Mouse (Mus musculus) olfactory bulb, adult 2 months (tissue): ENCODE data around the gene Pax7. TPM values are rescaled to one million over a fixed set of nuclear protein-coding genes. Genes with fewer than 3 reads are reported as not detected.
A peak's percentile ranks its signal among the peaks of the same experiment; 100 is the strongest.

Source experiments
- H3K27ac ChIP-seq: fragments of 200-500 bp; 2 replicates; pipeline ENCODE4 v1.5.1; 2012; ENCODE audit warnings: low read depth, low read length; ENCODE audit not compliant: insufficient read depth
- H3K4me1 ChIP-seq: fragments of 200-500 bp; 2 replicates; pipeline ENCODE4 v1.6.1; 2012; ENCODE audit warnings: low read length; ENCODE audit not compliant: control insufficient read depth, insufficient read depth
- H3K4me3 ChIP-seq: fragments of 200-500 bp; 2 replicates; pipeline ENCODE4 v1.5.1; 2012; ENCODE audit warnings: mild to moderate bottlenecking, low read depth, low read length, moderate library complexity; ENCODE audit not compliant: insufficient read depth
- CTCF ChIP-seq: fragments of 200-500 bp; IDR thresholded peaks from 2 replicates; pipeline ENCODE4 v1.5.1; 2012; ENCODE audit warnings: low read depth, mild to moderate bottlenecking, low read length, moderate library complexity; ENCODE audit not compliant: insufficient read depth
- POLR2A ChIP-seq: fragments of 200-500 bp; IDR thresholded peaks from 2 replicates; pipeline ENCODE4 v1.6.1; 2012; ENCODE audit warnings: mild to moderate bottlenecking, low read depth, low read length, moderate library complexity; ENCODE audit not compliant: insufficient read depth
- WGBS: fragments of 180-500 bp; shearing (Covaris S2); methylation state at CpG from one replicate; pipeline ENCODE4 v1.1.7; 2018; 5-methylcytosine and 5-hydroxymethylcytosine counted together
- polyA plus RNA-seq: library from polyadenylated mRNA; stranded (reverse); fragments of >200 nt; gene quantifications from 2 replicates; pipeline ENCODE4 v1.2.4, GENCODE M21; 2012; ENCODE audit warnings: low replicate concordance; ENCODE audit not compliant: missing spikeins, insufficient read depth, insufficient read length

The Pax7 gene
- polyA plus RNA-seq: not detected in 2 replicates

GRCm38 (mm10) chr4:139833036-139833634, at the start of gene Pax7:
Gene Pax7, minus strand, starts transcription at chr4:139833528.
- WGBS: 2% methylated on average over 39 of the region's 41 CpGs
- H3K27ac ChIP-seq: no peak within 1 kb of the TSS

DNA sequence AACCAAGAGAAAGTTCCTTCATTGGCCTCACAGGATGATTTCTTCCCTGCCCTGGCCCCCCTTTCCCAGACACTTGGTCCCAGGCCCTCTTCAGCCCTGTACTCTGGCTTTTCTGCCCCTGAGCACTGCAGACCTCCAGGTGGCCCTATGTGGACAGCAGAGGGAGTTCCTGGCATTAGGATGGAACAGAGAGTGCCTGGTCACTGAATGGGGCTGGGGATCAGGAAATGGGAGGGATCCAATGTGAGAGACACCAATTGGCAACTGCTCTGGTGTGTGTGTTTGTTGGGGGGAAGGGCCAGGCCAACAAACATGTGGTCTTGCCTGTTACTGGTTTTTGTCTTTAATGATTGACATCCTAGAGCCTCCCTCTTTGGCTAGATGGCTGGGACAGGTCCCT, 48.5 kb upstream of the Pax7 start:
- H3K4me1 ChIP-seq: no peaks in the 10 kb centered on the region
- TF ChIP-seq CTCF (no peak), POLR2A (no peak)
- H3K27ac ChIP-seq: no peak overlapping the region
- no peak overlapping the region for H3K4me3 ChIP-seq

More at GRCm38 (mm10) chr4:139833036-139833634, at the start of gene Pax7:
- Histone ChIP-seq H3K4me3 (no peak within 1 kb of the TSS), H3K4me1 (0 out of 2 replicates have a peak, but pooled peaks cover 3% of the 10 kb centered on the region)
- TF ChIP-seq CTCF (no peak), POLR2A (no peak)

DNA sequence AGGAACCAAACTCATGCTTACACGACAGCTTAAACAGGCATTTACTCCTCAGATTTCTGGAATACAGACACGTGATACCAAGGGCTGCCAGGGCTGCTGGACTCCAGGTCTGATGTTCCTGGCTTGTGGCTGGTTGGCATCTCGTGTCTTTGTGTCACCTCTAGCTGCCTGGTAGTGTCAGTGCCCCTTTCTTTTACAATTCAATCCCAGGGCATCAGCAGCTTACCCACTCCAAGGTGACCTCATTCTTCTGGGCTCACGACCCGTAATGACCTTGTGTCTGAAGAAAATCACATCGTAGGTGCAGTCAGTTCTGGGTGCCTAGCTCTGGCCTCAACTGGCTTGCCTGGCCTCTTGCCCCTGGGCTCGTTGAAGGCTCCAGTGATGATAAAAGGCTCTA, 46.0 kb upstream of the Pax7 start:
- Histone ChIP-seq H3K4me3 (no peak overlapping the region), H3K27ac (no peak overlapping the region), H3K4me1 (no peaks in the 10 kb centered on the region)
- TF ChIP-seq CTCF (no peak), POLR2A (no peak)
- WGBS: 82% methylated on average over 7 of the region's 7 CpGs

GRCm38 (mm10) chr4:139878443-139878842, 45.1 kb upstream of the Pax7 start:
- Histone ChIP-seq H3K4me1 (no peaks in the 10 kb centered on the region), H3K4me3 (no peak overlapping the region)
- WGBS: 67% methylated on average over 4 of the region's 4 CpGs

DNA sequence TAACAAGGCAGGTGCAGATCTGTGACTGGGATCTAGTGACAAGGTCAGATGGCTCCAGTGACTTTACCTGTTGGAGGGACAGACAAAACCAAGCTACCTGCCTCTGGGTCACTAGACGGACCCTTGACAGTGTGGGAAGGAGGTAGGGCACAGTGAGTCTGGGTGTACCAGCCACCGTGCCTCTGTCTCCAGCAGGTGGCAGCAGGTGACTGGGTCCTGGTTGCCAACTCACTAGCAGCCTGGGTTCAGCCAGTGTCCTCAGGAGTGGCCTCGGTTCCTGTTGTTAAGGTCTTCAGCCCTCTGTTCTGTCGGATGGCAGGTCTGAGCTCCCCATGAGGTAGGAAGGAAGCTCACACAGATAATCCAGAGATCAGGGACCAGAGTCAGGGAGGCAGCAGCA, 43.9 kb upstream of the Pax7 start:
- Histone ChIP-seq H3K4me1 (0 out of 2 replicates have a peak, but pooled peaks cover 2% of the 10 kb centered on the region), H3K4me3 (no peak overlapping the region), H3K27ac (no peak overlapping the region)
- 6% methylated on average over 4 of the region's 4 CpGs for WGBS
- TF ChIP-seq POLR2A (no peak), CTCF (peak; percentile 77)

More at GRCm38 (mm10) chr4:139878443-139878842, 45.1 kb upstream of the Pax7 start:
- no peak overlapping the region for H3K27ac ChIP-seq
- TF ChIP-seq POLR2A (no peak), CTCF (no peak)

- 5% methylated on average over 3 of the region's 3 CpGs for WGBS
- no peak overlapping the region for H3K27ac ChIP-seq
- H3K4me1 ChIP-seq: 0 out of 2 replicates have a peak, but pooled peaks cover 2% of the 10 kb centered on the region
- no peak for TF ChIP-seq POLR2A
- peak; percentile 91 for TF ChIP-seq CTCF
- H3K4me3 ChIP-seq: no peak overlapping the region
Measured at GRCm38 (mm10) chr4:139872595-139872994, 39.3 kb upstream of the Pax7 start.

- Histone ChIP-seq H3K4me3 (no peak overlapping the region), H3K4me1 (0 out of 2 replicates have a peak, but pooled peaks cover 2% of the 10 kb centered on the region), H3K27ac (no peak overlapping the region)
- WGBS: 41% methylated on average over 12 of the region's 12 CpGs
- TF ChIP-seq POLR2A (no peak), CTCF (no peak)
Measured at GRCm38 (mm10) chr4:139871699-139872098, 38.4 kb upstream of the Pax7 start.

DNA sequence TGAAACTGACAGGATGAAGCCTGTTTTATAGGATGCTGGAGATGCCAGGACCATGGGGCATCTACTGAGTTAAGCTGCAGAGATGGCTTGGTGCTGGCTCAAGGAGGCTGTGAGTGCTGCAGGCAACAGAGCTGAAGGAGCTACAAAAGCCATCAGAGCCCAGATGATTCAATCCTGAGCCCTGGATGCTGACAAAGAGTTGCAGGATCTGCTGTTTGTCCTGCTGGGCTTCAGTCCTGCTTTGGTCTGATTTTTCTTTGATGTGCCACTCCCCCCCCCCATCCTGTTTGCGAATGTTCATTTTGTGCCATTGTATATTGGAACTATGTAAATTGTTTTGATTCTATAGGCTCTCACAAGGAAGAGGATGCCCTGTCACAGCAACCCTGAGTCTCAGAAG, 29.9 kb upstream of the Pax7 start:
- 85% methylated on average over 1 of the region's 1 CpGs for WGBS
- H3K27ac ChIP-seq: no peak overlapping the region
- H3K4me1 ChIP-seq: no peaks in the 10 kb centered on the region
- H3K4me3 ChIP-seq: no peak overlapping the region
- no peak for TF ChIP-seq CTCF
- no peak for TF ChIP-seq POLR2A

GRCm38 (mm10) chr4:139858635-139859176, 25.4 kb upstream of the Pax7 start:
- Histone ChIP-seq H3K27ac (no peak overlapping the region), H3K4me3 (no peak overlapping the region), H3K4me1 (no peaks in the 10 kb centered on the region)
- 3% methylated on average over 13 of the region's 13 CpGs for WGBS
- TF ChIP-seq POLR2A: no peak
- peak; percentile 98 for TF ChIP-seq CTCF
